Mouse (Mus musculus): ENCODE results near the gene Cep295nl. TPM values are rescaled to one million over a fixed set of nuclear protein-coding genes. Genes with fewer than 3 reads are reported as not detected.
"Not testable (repeated sequence)": the region's sequence is repeated elsewhere in the genome, so short reads cannot be mapped to it uniquely, and the experiment has no call there.

Gene Cep295nl
- 0.32 and 0.41 TPM in 2 replicates for polyA plus RNA-seq (2016; fragmentation: Nextera tagmentation; extraction: Ambion mirVana)

DNA sequence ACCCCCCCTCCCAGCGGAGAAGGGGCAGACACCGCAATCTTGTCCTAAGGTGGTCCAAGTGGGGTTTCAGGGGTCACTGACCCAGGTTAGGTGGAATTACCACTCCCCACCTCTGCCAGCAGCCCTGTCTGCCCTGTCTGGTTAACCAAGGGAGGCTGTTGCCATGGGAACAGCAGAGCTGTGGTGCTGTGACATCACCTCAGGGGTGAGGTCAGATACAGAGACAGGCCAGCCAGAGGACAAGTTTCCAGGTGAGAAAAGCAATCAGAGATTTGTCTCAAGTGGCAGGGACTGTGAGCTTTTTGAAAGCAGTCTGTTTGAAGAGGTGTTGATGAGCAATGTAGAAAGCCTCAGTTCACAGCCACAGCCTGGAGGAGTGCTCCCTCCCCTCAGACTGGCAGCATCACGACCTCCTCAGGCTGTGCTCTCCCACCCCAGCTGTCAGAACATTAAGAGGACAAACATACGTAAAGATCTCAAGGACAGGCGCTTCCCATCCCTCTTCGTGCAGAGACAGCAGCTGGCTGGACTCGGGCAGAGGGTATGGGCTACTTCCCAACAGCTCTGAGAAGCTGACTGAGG is at the start of gene Cep295nl:
Gene Cep295nl, minus strand, starts transcription at position 101 of the 582 bp plus-strand sequence.
- no peaks in the 10 kb centered on the region for H3K9me3 ChIP-seq
- H3K27ac ChIP-seq, result peak within 1 kb of the TSS; percentile 59
- 0 out of 2 replicates have a peak within 1 kb of the TSS, but pooled peaks have one; percentile 9 for H3K4me2 ChIP-seq
- no peak within 1 kb of the TSS for H3K9ac ChIP-seq
- H3K27me3 ChIP-seq, result no peaks in the 10 kb centered on the region
- H3K4me3 ChIP-seq (replicated peaks), result no peak within 1 kb of the TSS
- peak; percentile 61 for ATAC-seq (ENCODE audit: low FRiP score)
- H3K36me3 ChIP-seq (replicated peaks), result no peaks in the 10 kb centered on the region
- 37% methylated on average over 7 of the region's 7 CpGs for WGBS
- H3K4me1 ChIP-seq, result peaks cover 36% of the 10 kb centered on the region

DNA sequence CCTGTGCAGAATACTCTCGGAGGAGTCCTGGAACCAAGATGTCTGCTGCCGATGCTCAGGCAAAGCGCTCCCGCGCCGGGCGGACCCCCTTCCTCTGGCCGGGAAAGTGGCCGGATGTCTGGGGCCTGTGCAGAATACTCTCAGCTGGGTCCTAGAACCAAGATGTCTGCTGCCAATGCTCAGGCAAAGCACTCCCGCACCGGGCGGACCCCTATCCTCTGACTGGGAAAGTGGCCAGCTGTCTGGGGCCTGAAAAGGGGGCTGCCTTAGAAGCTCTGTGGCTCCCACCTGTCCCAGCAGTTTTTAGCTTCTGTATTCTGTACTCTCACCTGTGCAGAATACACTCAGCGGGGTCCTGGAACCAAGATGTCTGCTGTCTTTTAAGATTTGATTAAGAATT is 45.5 kb upstream of the Cep295nl start:
- H3K9ac ChIP-seq; H3K4me2 ChIP-seq; ATAC-seq (ENCODE audit: low FRiP score); H3K27me3 ChIP-seq; H3K27ac ChIP-seq; H3K9me3 ChIP-seq; H3K4me1 ChIP-seq; H3K36me3 ChIP-seq (replicated peaks); H3K4me3 ChIP-seq (replicated peaks): not testable (repeated sequence)
- 94% methylated on average over 13 of the region's 13 CpGs for WGBS

DNA sequence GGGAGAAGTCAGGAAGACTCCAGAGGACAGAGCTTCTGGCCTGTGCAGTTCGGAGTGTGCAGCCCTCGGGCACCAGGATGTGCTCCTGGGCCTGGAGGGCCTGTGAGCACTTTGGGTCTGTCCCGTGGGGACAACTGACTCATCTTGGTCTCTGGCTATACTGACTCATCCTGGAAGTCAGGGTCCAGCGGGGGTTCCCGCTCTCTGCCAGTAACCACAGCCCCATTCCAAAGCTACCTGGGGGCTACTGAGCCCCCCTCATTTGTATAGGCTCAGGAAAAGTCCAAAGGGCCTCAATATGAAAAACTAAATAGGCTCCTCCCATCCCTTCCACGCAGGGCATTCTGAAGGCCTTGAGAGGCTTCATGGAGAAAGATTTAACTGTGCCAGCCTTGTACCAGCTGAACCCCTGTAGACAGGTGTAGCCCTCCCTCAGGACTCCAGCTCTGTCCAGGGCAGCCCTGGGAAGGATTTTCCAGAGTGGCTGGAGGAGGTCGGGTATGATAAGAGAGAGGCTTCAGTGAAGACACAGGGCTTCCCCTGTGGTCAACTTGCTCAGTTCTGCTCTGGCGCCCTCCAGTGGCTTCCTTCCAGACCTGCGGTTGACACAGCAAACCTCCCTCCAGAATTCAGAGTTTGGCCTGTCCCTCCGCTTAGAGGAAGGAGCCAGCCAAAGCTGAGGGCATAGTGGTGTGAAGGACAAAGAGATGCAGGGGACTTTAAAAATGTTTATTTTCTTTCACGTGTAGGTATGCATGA is 37.1 kb upstream of the Cep295nl start:
- Histone ChIP-seq H3K36me3 (replicated peaks) (no peaks in the 10 kb centered on the region), H3K4me3 (replicated peaks) (no peak overlapping the region), H3K9me3 (no peaks in the 10 kb centered on the region), H3K4me1 (peaks cover 11% of the 10 kb centered on the region; the same call in 1 of the 2 replicates), H3K4me2 (no peak overlapping the region), H3K9ac (no peak overlapping the region), H3K27me3 (no peaks in the 10 kb centered on the region), H3K27ac (no peak overlapping the region)
- WGBS, result 50% methylated on average over 11 of the region's 11 CpGs
- no peak for ATAC-seq (ENCODE audit: low FRiP score)

- no peak for ATAC-seq (ENCODE audit: low FRiP score)
Measured at GRCm38 (mm10) chr11:118378656-118379055, 36.4 kb upstream of the Cep295nl start.

DNA sequence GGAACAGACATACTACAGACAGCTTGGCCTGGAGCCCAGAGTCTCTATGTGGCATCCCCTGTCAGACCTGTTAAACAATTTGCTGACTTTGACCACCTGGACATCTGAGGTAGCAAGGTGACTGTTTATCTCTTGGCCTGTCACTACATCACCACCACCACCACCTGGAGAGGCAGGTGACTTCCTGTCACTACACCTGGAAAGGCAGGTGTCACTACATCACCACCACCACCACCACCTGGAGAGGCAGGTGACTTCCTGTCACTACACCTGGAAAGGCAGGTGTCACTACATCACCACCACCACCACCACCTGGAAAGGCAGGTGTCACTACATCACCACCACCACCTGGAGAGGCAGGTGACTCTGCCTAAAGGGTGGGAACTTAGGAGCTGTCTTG is 34.0 kb upstream of the Cep295nl start:
- not testable (repeated sequence) for H3K27ac ChIP-seq; ATAC-seq (ENCODE audit: low FRiP score); H3K27me3 ChIP-seq; H3K36me3 ChIP-seq (replicated peaks); H3K4me2 ChIP-seq; H3K4me3 ChIP-seq (replicated peaks); H3K9ac ChIP-seq; H3K9me3 ChIP-seq
- H3K4me1 ChIP-seq, result peaks cover 11% of the 10 kb centered on the region; the same call in 1 of the 2 replicates

More at GRCm38 (mm10) chr11:118378656-118379055, 36.4 kb upstream of the Cep295nl start:
- peaks cover 11% of the 10 kb centered on the region; the same call in 1 of the 2 replicates for H3K4me1 ChIP-seq
- 85% methylated on average over 6 of the region's 6 CpGs for WGBS
- H3K27me3 ChIP-seq, result no peaks in the 10 kb centered on the region
- H3K9ac ChIP-seq, result no peak overlapping the region
- H3K27ac ChIP-seq, result no peak overlapping the region
- no peaks in the 10 kb centered on the region for H3K36me3 ChIP-seq (replicated peaks)
- no peak overlapping the region for H3K4me3 ChIP-seq (replicated peaks)
- H3K9me3 ChIP-seq, result no peaks in the 10 kb centered on the region
- H3K4me2 ChIP-seq, result no peak overlapping the region

- H3K27me3 ChIP-seq, result no peaks in the 10 kb centered on the region
- H3K9ac ChIP-seq, result no peak overlapping the region
- H3K4me3 ChIP-seq (replicated peaks), result no peak overlapping the region
- 87% methylated on average over 5 of the region's 5 CpGs for WGBS
- ATAC-seq (ENCODE audit: low FRiP score), result no peak
- no peaks in the 10 kb centered on the region for H3K9me3 ChIP-seq
- no peak overlapping the region for H3K4me2 ChIP-seq
- H3K27ac ChIP-seq, result no peak overlapping the region
- no peaks in the 10 kb centered on the region for H3K36me3 ChIP-seq (replicated peaks)
- peaks cover 11% of the 10 kb centered on the region; the same call in 1 of the 2 replicates for H3K4me1 ChIP-seq
Measured at GRCm38 (mm10) chr11:118375881-118376280, 33.6 kb upstream of the Cep295nl start.

DNA sequence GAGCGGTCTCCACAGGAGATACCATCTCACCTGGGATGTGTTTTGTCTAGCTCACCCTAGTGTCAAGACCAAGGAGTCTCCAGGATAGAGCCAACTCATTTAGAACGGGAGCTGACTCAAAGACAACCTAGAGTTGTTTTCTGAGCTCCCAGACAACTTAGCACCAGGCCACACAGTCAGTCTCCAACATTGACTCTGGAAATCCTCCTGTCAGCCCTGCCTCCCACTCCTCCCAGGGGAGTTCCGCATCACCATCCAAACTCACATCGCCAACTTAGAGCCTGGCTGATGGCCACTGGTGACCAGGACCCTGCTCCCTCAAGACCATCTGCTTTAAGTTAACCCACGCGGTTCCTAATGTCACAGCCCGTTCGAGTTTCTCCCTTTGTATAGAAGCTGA is 33.2 kb upstream of the Cep295nl start:
- Histone ChIP-seq H3K4me1 (peaks cover 11% of the 10 kb centered on the region; the same call in 1 of the 2 replicates), H3K27ac (no peak overlapping the region), H3K36me3 (replicated peaks) (no peaks in the 10 kb centered on the region), H3K4me2 (no peak overlapping the region), H3K27me3 (no peaks in the 10 kb centered on the region), H3K9me3 (no peaks in the 10 kb centered on the region), H3K9ac (no peak overlapping the region), H3K4me3 (replicated peaks) (no peak overlapping the region)
- no peak for ATAC-seq (ENCODE audit: low FRiP score)
- WGBS, result 89% methylated on average over 8 of the region's 8 CpGs

DNA sequence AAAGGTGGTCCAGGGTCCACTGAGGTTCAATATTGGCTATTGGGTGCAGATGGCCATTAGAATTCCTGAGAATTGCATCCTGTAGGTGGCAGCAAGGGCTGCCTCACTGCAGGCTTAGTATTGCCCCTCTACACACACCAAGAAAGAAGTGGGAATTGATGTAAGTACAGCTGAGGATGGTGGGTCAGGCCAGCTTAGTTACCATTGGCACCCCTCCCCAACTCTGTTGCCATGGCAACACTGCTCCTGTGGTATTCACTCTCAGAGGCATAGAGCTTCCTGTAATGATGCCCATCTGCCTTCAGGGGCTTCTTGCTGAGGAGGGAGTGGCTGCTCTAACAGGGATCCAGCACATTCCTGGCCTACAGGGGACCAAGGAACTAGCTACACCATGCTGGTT is 32.7 kb upstream of the Cep295nl start:
- H3K36me3 ChIP-seq (replicated peaks), result no peaks in the 10 kb centered on the region
- H3K4me2 ChIP-seq, result no peak overlapping the region
- ATAC-seq (ENCODE audit: low FRiP score), result no peak
- no peak overlapping the region for H3K4me3 ChIP-seq (replicated peaks)
- no peak overlapping the region for H3K9ac ChIP-seq
- peaks cover 11% of the 10 kb centered on the region; the same call in 1 of the 2 replicates for H3K4me1 ChIP-seq
- no peaks in the 10 kb centered on the region for H3K9me3 ChIP-seq
- no peaks in the 10 kb centered on the region for H3K27me3 ChIP-seq
- H3K27ac ChIP-seq, result no peak overlapping the region

GRCm38 (mm10) chr11:118374506-118374905 is 32.2 kb upstream of the Cep295nl start:
- H3K36me3 ChIP-seq (replicated peaks), result no peaks in the 10 kb centered on the region
- 71% methylated on average over 5 of the region's 5 CpGs for WGBS
- no peak overlapping the region for H3K27ac ChIP-seq

DNA sequence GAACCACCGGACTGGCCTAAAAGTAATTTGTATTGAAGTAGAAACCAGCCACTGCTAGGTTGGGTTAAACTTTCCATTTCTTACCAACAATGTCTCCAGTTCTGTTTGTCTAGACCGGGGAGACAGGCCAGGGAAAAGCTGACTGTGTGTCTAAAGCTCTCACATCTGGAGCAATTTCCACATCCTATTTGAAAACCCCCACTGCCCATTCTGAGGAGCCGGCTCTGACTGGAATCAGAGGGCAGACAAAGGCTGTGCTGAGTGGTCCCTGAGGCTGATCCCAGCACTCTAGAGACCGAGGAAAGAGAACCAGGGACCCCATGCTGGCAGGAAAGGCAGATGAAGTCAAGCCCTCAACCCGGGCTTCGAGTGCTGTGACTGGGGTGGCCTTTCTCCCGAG is 30.3 kb upstream of the Cep295nl start:
- no peak overlapping the region for H3K4me3 ChIP-seq (replicated peaks)
- ATAC-seq (ENCODE audit: low FRiP score), result no peak
- H3K27me3 ChIP-seq, result no peaks in the 10 kb centered on the region
- peaks cover 7% of the 10 kb centered on the region; the same call in 1 of the 2 replicates for H3K4me1 ChIP-seq
- no peak overlapping the region for H3K9ac ChIP-seq
- no peaks in the 10 kb centered on the region for H3K36me3 ChIP-seq (replicated peaks)
- no peak overlapping the region for H3K4me2 ChIP-seq
- H3K27ac ChIP-seq, result no peak overlapping the region
- H3K9me3 ChIP-seq, result no peaks in the 10 kb centered on the region
- WGBS, result 52% methylated on average over 7 of the region's 7 CpGs

More at GRCm38 (mm10) chr11:118374506-118374905, 32.2 kb upstream of the Cep295nl start:
- Histone ChIP-seq H3K4me2 (no peak overlapping the region), H3K9ac (no peak overlapping the region), H3K4me1 (peaks cover 11% of the 10 kb centered on the region; the same call in 1 of the 2 replicates), H3K27me3 (no peaks in the 10 kb centered on the region), H3K9me3 (no peaks in the 10 kb centered on the region), H3K4me3 (replicated peaks) (no peak overlapping the region)
- no peak for ATAC-seq (ENCODE audit: low FRiP score)

GRCm38 (mm10) chr11:118371876-118372275 is 29.6 kb upstream of the Cep295nl start:
- WGBS, result 89% methylated on average over 7 of the region's 7 CpGs

DNA sequence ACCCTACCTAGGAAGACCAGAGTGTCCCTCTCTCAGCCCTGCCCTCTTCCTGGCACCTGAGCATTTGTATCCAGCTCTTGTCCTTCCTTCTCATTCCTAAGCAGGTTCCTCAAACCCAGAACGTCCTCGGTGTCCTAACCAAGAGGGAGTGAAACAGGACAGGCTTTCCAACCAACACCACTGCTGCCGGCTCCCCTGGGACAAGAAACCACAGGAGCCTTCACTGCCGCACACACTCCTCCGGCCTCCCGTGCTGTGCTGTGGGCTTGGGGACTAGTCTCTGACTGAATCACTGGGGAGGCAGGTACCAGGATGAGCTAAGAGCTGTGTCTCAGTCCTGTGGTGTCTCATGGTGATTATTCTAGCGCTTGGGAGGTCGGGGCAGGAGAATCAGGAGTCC is 27.4 kb upstream of the Cep295nl start:
- no peaks in the 10 kb centered on the region for H3K9me3 ChIP-seq
- H3K36me3 ChIP-seq (replicated peaks), result no peaks in the 10 kb centered on the region
- H3K9ac ChIP-seq, result no peak overlapping the region
- 85% methylated on average over 8 of the region's 8 CpGs for WGBS
- H3K4me3 ChIP-seq (replicated peaks), result no peak overlapping the region
- H3K27me3 ChIP-seq, result no peaks in the 10 kb centered on the region
- no peak overlapping the region for H3K27ac ChIP-seq
- no peaks in the 10 kb centered on the region for H3K4me1 ChIP-seq
- no peak for ATAC-seq (ENCODE audit: low FRiP score)
- no peak overlapping the region for H3K4me2 ChIP-seq

More at GRCm38 (mm10) chr11:118371876-118372275, 29.6 kb upstream of the Cep295nl start:
- Histone ChIP-seq H3K9me3 (no peaks in the 10 kb centered on the region), H3K9ac (no peak overlapping the region), H3K36me3 (replicated peaks) (no peaks in the 10 kb centered on the region), H3K4me2 (no peak overlapping the region), H3K27me3 (no peaks in the 10 kb centered on the region), H3K4me3 (replicated peaks) (no peak overlapping the region), H3K4me1 (peaks cover 7% of the 10 kb centered on the region; the same call in 1 of the 2 replicates), H3K27ac (no peak overlapping the region)
- ATAC-seq (ENCODE audit: low FRiP score), result no peak

All from forebrain, embryonic 12.5 days (tissue).